Mouse (Mus musculus) lung, postnatal 4 days (tissue): ENCODE results near the gene Slc51b.

Experiments used
- DNase-seq, 2 experiments: peaks; one replicate each; pipeline ENCODE4 v3.0.0; 2021

The Slc51b gene

GRCm38 (mm10) chr9:65407861-65408260, 14.9 kb downstream of the Slc51b start:
- peak in 1 of 2 experiments; percentile 13 for DNase-seq

- peak in 1 of 2 experiments; percentile 11 for DNase-seq
Measured at GRCm38 (mm10) chr9:65407327-65407726, 15.4 kb downstream of the Slc51b start.

GRCm38 (mm10) chr9:65405184-65405449, 17.6 kb downstream of the Slc51b start:
- DNase-seq = peak in 1 of 2 experiments; percentile 17

GRCm38 (mm10) chr9:65404331-65405183, 18.2 kb downstream of the Slc51b start:
- peak; percentile 89 to 95 for DNase-seq

- DNase-seq = peak in 1 of 2 experiments; percentile 66
Measured at GRCm38 (mm10) chr9:65399934-65400333, 22.8 kb downstream of the Slc51b start.

GRCm38 (mm10) chr9:65398279-65398678, 24.5 kb downstream of the Slc51b start, which contains the start of gene Rasl12:
Gene Rasl12 (plus strand): TSS chr9:65398506.
- DNase-seq = peak; percentile 83 to 90

- DNase-seq = peak in 1 of 2 experiments; percentile 61
Measured at GRCm38 (mm10) chr9:65394360-65394759, 28.4 kb downstream of the Slc51b start.

GRCm38 (mm10) chr9:65393606-65394005, 29.1 kb downstream of the Slc51b start:
- peak in 1 of 2 experiments; percentile 60 for DNase-seq

GRCm38 (mm10) chr9:65392638-65393364, 30.0 kb downstream of the Slc51b start:
- DNase-seq = peak; percentile 69 to 78

- no peak for DNase-seq
Measured at GRCm38 (mm10) chr9:65391613-65391964, 31.2 kb downstream of the Slc51b start, which contains the start of gene Kbtbd13. Gene Kbtbd13 (minus strand): TSS chr9:65391652.

GRCm38 (mm10) chr9:65390752-65391612, 31.8 kb downstream of the Slc51b start:
- DNase-seq = peak; percentile 36 to 55

GRCm38 (mm10) chr9:65386373-65387140, 36.2 kb downstream of the Slc51b start:
- DNase-seq = peak; percentile 63 to 83

- DNase-seq = peak; percentile 47 to 82
Measured at GRCm38 (mm10) chr9:65384276-65384675, 38.5 kb downstream of the Slc51b start.

GRCm38 (mm10) chr9:65382751-65383097, 40.0 kb downstream of the Slc51b start:
- DNase-seq = no peak

GRCm38 (mm10) chr9:65382031-65382750, 40.6 kb downstream of the Slc51b start:
- no peak for DNase-seq

GRCm38 (mm10) chr9:65381017-65381590, 41.7 kb downstream of the Slc51b start:
- DNase-seq = peak in 1 of 2 experiments; percentile 77

- DNase-seq = peak in 1 of 2 experiments; percentile 71
Measured at GRCm38 (mm10) chr9:65375163-65375934, 47.4 kb downstream of the Slc51b start.

GRCm38 (mm10) chr9:65374468-65375162, 48.1 kb downstream of the Slc51b start:
- DNase-seq = no peak

GRCm38 (mm10) chr9:65372449-65372848, 50.3 kb downstream of the Slc51b start:
- peak in 1 of 2 experiments; percentile 58 for DNase-seq

GRCm38 (mm10) chr9:65371756-65372155, 51.0 kb downstream of the Slc51b start:
- DNase-seq = no peak
